Mouse (Mus musculus) ovary, postnatal 14 days (tissue): ENCODE results near the gene Irf3.

ENCODE experiments used
- DNase-seq: peaks from one replicate; pipeline ENCODE4 v3.0.0; 2022; ENCODE audit warnings: low spot score

Gene Irf3

DNA sequence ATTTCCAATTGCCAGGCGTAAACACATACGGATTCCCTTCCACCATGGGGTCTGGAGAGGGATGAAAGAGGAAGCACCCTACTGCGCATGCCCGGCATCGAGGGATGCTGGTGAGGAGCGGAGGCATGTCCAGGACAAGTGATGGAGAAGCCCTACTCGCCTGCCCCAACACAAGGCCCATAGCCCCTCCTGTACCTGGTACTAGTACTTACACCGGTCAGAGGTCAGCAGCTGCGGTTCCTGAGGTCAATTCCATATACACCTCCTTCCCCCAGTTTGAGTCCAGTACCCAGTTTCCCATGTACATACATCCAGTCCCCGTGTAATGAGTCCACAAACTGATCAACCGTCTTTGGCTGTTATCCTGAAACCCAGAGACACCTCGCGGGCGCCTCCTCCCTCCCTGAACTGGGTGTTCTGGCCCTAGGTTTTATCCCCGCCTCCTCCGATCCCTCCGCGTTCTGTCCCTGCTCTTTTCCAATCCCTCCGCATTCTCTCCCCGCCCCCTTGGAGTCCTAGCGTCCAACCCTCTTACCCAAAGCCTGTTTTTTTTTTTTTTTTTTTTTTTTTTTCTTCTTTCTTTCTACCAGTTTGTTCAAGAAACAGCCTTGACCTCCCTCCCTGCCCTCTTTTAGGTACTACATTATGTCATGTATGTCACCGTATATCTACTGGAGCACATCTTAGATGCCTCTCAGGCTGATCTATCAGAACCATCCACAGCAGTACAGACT, 22.9 kb upstream of the Irf3 start, which contains the start of gene Cpt1c:
Gene Cpt1c (minus strand): TSS at position 469 of the 734 bp plus-strand sequence.
- peak; percentile 76 for DNase-seq

DNA sequence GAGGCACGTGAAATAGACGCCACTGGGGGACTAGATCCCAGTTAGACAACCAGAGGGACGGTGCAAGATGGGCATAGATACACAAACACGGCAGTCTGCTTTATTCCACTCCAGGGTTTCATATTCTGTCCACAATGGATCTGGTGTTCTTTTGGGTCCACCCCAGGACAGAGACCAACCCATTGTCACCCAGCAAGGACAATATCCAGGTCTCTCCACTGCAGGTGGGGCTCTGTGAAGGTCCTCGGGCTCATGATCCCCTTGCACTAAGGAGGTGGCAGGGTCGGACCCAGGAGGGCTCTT, 22.4 kb upstream of the Irf3 start:
- DNase-seq: no peak

DNA sequence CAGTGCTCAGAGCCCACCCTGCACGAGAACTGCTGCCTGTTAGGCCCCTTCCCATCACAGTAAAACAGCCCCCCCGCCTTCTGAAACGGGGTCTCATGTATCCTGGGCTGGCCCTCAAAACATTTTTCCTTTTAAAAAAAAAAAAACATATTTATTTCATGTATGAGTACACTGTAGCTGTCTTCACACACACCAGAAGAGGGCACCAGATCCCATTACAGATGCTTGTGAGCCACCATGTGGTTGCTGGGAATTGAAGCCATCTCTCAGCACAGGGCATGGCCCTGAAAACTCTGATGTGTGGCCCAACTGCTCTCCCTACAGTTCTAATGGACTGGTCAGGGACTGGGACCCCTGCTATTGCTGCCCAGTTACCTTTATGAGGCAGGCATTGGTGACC, 19.1 kb upstream of the Irf3 start:
- no peak for DNase-seq

DNA sequence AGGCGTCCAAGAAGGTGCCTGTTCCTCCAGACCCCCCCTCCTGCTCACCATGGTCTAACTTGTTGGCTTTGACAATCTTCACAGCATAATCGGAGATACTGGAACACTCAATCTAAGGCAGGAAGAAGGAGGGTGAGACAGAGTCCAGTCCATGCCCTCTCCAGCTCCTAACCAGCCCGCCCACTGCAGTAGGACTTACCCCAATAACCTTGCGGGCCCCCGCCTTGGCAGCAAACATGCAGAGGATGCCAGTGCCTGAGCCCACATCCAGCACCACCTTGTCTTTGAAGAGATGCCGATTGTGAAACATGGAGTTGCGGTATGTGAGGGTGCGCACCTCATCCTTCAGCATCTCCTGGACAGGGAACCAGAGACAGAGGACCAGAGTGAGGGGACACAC, 15.9 kb upstream of the Irf3 start:
- DNase-seq: no peak

DNA sequence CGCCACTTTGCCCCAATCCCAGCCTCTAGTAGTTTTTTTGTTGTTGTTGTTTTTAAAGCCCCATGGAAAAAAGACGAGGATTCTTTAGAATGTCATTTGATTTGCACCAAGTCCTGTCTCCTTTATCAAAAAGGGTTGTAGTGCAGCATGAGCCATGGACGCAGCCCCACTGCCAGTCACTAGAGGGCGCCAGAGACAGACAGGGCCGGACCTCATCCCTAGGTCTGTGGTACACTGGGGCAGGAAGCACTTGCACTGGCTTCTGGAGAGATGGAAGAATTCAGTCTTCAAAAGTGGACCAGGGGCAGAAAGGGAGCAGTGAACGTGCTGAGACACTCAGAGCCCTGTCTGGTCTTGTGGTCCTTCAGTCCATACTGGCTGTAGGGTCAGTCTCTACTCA, 14.4 kb upstream of the Irf3 start:
- peak; percentile 88 for DNase-seq

DNA sequence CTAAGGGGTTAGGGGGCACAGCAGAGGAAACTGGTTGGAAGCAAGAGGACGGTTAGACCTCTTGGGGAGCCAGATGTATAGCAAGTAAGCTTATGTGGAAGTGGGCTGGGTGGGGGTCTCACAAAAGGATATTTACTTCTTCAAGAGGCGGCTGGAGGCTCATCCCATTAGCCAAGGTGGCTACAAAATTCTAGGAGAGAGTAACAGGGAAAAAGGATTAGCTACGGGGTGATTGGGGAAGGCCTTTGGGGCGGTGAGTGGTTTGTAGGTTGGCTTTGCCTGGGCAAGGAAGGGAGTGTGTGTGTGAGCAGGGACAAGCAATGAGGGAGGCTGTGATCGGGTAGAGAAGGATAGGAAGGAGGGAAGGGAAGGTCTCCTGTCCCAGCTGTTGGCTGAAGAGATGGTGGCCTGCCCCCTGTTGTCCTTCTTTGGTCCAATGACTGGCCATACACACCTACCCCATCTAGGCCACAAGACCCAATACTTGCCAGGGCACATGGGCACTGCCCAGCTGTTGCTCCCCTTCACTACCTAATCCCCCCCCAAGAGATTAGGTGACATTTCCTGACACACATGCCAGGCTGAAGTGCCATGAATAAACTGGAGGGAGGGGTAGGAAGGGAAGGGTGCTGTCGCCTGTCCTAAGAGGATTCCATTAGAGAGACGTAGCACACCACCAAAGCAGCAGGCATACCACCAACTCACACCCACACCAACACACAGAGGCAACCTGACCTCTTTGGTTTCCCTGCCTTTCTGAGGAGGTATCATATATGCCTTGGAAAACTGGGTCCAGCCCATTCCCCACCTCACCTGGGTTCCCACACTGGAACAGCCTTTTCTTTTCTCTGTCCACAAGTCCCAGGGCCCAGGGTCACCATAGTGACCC, 13.3 kb upstream of the Irf3 start:
- DNase-seq: no peak

DNA sequence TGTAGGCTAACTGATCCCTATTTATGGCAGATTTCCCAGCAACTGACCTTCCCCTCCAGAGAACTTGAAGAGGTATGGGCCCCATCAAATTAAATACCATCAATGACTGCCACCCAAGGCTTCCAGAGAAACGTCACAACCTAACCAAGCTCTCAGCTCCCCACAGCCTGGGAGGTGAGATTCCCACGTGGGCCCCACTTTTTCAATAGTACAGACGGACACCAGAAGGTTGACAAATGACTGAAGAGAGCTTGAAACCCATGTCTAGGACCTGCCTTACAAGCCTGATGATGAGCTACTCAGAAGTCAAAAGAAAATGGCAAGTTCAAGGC, 12.6 kb upstream of the Irf3 start:
- DNase-seq: no peak

DNA sequence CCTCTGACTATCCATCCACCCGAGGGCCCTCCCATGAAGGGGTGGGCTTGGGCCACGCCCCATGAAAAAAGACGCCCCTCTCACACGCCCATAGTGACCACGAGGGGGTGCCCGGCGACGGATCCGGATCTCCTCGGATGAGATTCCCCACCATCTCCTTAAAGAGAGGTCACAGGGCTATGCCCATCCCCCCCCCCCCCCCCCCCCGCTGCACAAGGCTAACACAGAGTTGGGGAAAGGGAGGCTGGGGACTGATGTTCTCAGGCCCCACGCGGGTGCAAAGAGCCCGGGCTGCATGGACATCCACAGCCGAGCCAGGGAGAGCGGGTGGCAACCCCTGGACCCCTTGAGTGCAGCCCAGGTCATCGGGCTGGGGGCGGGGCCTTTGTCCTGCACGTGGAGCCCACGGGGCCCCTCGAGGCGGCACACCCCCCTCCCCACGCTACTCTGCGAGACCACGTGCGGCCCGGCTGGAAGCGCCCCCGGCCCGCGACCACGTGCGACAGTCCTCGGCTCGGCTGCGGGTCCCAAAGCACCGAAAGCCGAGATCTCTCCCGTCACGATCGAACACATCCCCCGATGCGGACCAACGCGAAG, 11.8 kb upstream of the Irf3 start:
- DNase-seq: peak; percentile 69

DNA sequence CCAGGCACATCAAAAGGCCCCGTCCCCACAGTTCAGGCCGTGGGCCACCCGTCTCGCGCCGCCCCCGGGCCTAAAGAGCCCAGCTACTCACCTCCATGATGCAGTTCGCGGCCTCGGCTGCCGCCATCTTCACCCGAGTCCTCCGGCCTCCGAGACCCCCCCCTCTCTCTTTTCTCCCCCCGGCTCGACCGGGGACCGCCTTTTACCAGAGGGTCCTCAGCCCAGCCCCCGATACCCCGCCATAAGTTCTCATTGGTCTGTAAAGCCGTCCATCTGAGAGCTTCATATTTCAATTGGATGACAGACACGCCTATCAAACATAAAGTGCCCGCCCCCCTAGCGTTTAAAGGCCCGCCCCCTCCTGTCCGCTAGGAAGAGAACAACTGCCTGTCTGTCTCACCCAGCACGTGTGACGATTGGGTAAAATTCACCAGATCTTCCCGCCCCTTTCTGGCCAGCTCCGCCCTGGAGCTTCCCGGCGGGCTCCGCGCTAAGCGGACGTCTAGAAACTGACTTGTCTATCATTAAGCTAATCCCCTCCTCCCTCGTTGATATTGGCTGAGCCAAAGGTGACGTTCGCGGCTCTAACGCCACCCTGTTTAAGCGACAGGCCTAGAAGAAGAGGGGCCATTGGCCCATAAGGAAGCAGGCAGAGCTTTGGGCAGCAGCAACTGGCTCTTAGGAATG, 11.1 kb upstream of the Irf3 start, which contains the start of gene Prmt1:
Gene Prmt1 (minus strand): TSS at position 377 of the 687 bp plus-strand sequence.
- DNase-seq: peak; percentile 97

DNA sequence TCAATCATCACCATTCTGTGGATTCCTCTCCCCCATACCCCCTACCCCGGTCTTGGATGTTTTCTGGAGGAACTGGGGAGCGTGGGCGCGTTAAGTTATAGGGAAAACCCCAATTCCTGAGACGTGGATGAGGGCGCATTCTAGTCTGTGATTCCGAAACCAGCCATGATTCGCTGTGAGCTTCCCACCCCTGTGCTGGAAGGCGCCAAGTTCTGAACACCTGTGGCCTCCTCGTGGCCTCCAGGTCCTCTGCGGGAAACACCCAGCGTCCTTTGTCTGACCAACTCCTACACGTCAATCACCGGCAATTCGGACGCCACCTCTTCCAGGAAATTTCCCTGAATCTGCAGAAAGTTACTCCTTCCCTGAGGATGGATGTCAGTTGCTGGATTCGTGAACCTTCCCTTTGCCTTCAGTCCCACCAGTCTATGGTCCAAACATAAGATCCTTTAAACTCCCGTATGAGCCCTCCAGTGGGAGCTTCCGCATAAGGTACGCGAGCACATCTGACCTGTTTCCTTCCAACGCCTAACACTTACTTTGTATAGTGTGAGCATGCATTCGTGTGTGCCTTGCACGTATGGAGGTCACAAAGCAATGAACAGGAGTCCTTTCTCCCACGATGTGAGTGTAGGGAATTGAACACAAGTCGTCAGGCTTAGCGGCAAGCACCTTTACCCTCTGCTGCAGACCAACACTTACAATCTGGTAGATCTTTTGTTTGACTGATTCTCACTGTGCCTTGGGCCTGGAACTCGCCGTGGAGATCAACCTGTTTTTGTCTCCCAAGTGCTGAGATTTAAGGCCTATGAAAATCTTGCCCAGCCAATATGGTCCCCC, 10.3 kb upstream of the Irf3 start:
- DNase-seq: no peak

DNA sequence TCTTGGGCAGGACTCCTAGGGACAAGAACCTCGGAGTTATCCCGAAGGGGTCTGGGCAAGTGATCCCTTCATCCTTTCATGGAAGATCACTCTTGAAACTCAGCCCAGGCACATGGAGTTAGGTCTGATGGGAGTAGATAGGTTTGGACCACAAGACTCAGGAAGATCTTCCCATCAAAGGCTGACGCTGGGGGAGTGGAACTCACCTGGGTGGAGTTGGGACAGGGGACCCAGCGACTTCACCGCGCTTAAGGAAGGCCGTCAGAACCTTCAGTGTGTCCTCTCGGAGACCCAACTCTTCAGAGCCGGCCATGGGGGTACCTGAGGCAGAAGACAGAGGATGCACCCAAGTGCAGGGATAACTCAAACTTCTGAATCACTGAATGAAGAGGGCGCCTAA, 776 bp upstream of the Irf3 start:
- no peak for DNase-seq

DNA sequence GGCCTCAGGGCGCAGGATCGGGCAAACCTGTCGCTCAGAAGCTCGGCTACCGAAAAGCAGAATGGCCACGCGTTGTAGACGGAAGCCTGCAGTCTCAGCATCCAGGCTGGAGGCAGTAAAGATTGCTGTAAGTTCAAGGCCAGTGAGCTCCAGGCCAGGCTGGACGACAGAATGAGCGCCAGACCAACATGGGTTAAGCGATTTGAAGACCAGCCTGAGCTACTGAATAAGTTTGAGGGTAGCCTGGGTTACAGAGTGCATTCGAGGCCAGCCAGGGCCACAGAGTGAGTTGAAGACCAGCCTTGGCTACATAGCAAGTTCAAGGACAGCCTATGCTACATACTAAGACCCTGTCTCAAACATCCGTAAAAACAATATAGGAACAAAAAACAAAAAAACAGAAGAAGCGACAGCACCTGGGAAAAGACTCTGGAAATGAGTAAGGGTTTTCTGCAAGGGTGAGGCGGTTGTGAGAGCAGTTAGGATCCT, 536 bp downstream of the Irf3 start:
- DNase-seq: no peak

DNA sequence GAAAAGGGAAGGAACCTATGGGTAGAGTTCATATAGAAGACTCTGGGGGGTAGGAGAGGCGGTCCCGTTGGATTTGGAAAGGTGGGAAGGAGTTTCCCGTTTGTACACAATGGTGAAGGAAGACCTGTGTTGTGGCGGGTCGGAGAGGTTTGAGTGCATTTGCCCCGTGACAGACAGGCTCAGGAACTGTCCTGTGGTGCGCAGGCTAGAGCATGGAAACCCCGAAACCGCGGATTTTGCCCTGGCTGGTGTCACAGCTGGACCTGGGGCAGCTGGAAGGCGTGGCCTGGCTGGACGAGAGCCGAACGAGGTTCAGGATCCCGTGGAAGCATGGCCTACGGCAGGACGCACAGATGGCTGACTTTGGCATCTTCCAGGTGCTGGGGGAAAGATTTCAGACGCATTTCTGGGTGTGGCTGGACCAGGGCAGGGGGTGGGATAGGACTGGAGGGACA, 1.1 kb downstream of the Irf3 start, which contains the start of gene Bcl2l12:
Gene Bcl2l12 (minus strand): TSS at position 212 of the 455 bp plus-strand sequence.
- DNase-seq: peak; percentile 42

DNA sequence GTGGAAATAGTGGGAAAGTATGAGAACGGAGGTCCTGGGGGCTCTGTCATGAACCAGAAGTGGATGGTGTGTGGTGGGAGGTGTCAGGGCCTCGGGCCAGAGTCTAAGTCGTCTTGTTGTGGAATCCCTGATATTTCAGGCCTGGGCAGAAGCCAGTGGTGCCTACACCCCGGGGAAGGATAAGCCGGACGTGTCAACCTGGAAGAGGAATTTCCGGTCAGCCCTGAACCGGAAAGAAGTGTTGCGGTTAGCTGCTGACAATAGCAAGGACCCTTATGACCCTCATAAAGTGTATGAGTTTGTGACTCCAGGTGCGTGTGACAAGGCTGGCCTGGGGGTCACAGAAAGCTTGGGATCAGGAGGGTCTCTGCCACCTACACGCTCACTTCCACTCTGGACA, 2.3 kb downstream of the Irf3 start:
- no peak for DNase-seq

DNA sequence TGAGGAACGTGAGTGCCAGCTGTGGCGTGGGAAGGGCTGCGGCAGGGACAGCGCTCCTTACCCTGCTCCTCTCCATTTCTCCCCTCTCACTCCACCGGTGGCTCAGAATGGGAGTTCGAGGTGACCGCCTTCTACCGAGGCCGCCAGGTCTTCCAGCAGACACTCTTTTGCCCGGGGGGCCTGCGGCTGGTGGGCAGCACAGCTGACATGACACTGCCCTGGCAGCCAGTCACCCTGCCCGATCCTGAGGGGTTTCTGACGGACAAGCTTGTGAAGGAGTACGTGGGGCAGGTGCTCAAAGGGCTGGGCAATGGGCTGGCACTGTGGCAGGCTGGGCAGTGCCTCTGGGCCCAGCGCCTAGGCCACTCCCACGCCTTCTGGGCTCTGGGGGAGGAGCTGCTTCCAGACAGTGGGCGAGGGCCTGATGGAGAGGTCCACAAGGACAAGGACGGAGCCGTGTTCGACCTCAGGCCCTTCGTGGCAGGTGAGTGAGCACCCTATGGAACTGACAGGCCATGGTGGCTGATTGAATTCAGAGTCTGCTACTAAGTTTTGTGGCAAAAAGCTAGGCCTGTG, 3.2 kb downstream of the Irf3 start:
- DNase-seq: no peak

DNA sequence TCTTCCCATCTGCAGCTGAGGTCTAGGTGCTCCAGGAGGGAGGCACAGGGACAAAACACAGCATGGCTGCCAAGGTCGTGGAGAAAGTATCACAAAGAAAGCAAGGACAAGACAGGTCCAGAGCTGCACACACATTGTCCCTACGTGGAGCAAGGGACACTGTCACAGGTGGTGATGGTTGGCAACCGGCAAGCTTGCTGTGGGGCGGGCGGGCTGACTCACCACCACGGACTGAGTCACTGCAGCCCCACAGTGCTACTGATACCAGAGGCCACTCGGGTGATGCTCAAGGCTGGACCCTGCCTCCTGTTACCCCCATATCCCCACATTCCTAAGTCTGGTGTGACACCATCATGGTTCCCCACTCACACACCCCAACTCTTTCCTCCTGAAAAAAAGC, 5.0 kb downstream of the Irf3 start:
- no peak for DNase-seq

DNA sequence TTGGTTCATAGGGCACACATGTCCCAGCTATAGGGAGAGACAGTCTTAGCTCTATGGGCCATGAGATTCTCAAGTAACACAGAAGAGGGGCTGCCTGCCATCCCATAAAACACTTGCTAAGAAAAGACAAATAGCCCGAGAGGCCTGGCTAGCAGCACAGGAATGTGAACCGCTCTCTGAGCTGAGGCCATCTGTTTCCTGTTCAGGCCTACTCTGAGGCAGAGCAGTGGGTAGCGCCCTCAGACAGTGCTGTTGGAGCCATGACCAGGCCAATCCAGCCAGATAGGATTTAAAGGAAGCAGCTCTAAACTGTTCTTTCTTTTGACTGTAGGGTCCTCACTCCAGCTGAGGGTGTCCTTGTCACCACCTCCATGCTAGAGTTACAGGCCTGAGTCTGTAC, 7.1 kb downstream of the Irf3 start:
- no peak for DNase-seq

DNA sequence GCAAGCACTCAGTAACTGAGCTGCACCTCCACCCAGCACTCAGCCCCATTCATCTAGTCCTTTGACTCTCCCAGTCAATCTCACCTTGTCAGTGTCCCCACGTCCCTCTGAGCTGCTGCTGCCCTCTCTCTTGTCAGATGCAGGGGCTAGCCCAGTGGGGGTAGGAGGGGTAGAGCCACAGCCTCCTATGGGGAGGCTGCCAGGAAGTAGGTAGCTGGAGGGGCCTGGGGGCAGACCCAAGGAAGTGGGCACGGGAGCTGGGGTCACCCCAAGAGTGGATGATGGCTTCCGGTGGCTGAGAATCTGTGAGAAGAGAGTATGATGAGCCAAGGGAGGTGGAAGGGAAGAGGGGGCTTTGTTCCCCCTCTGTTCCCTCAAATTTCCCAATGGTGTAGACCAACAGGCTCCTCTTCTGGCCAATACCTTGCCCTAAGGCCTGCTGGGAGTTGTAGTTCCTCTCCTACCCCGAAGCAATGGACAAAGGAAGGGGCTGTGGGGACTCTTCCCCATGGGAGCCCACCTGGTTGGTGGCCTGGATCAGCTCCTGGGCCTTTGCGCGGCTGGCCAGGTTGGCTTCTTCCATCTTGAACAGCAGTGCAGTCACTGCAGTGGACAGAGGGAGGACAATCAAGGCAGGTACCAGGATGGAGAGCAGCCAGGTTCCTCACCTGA, 8.0 kb downstream of the Irf3 start:
- DNase-seq: no peak

DNA sequence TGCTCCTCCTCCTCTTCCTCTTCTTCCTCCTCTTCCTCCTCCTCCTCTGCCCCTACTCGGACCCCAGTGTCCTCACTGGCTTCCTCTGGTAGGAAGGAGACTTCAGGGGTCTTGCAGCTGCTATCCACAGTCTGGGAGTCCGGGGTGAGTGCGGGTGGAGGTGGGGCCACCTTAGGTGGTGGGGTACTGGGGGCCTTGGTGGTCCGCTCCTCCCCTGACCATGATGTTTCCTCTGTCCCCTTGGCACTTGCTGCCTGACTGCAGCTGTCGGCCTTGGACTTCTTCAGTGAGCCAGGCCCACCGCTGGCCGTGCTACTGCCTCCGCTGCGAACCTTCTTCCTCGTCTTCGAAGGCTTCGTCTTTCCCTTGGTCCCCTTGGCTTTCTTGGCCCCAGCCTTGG, 9.1 kb downstream of the Irf3 start:
- no peak for DNase-seq

DNA sequence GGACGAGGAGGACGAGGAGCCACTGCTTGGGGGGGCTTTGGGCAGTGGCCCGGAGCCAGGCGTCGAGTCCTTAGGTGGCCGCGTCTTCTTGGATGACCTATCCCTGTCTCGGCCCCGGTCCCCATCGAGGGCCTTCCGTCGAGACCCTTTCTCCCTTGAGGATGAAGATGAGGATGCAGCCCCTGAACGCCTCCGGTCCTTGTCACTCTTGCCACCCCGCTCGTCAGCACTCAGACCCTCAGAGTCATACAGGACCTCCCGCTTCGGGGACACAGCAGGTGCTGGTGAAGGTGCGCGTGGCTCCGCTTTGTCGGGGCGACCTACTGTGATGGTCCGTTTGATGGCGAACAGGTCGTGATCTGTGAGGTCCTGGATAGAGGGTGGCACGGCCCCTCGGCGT, 9.7 kb downstream of the Irf3 start:
- DNase-seq: no peak
